Mouse (Mus musculus) neural tube, embryonic 14.5 days (tissue): ENCODE results near the gene Scai. TPM values are rescaled to one million over a fixed set of nuclear protein-coding genes. Genes with fewer than 3 reads are reported as not detected.
A peak's percentile ranks its signal among the peaks of the same experiment; 100 is the strongest.

ENCODE experiments used
- ATAC-seq: fragments of 200-750 bp; cut with Nextera tagmentation; 2 replicates; pipeline ENCODE4 v1.8.0; 2017; ENCODE audit warnings: low read depth, mild to moderate bottlenecking, moderate TSS enrichment, moderate library complexity
- H3K27ac ChIP-seq: fragments of 300-500 bp; sonication (generic); 2 replicates; pipeline ENCODE4 v1.5.1; 2014; ENCODE audit warnings: low read depth, mild to moderate bottlenecking, control low read depth, low read length, moderate library complexity, mixed read lengths
- H3K27me3 ChIP-seq: fragments of 300-500 bp; sonication (generic); 2 replicates; pipeline ENCODE4 v1.6.1; 2014; ENCODE audit warnings: low read length; ENCODE audit not compliant: control insufficient read depth, insufficient read depth
- H3K36me3 ChIP-seq: fragments of 300-500 bp; sonication (generic); 2 replicates; pipeline ENCODE4 v1.6.1; 2014; ENCODE audit warnings: low read length, mixed read lengths; ENCODE audit not compliant: control insufficient read depth, insufficient read depth
- H3K4me1 ChIP-seq: fragments of 300-500 bp; sonication (generic); 2 replicates; pipeline ENCODE4 v1.6.1; 2014; ENCODE audit warnings: low read length; ENCODE audit not compliant: control insufficient read depth, insufficient read depth
- H3K4me2 ChIP-seq: fragments of 300-500 bp; sonication (generic); 2 replicates; pipeline ENCODE4 v1.6.1; 2014; ENCODE audit warnings: mild to moderate bottlenecking, low read depth, low read length, control low read depth
- H3K4me3 ChIP-seq: fragments of 300-500 bp; sonication (generic); 2 replicates; pipeline ENCODE4 v1.5.1; 2014; ENCODE audit warnings: low read depth, low read length, control low read depth, mixed read lengths
- H3K9ac ChIP-seq: fragments of 300-500 bp; sonication (generic); replicated peaks from 2 replicates; pipeline ENCODE4 v1.6.1; 2014; ENCODE audit warnings: low read depth, mild to moderate bottlenecking, control low read depth, low read length, mixed read lengths
- H3K9me3 ChIP-seq: fragments of 300-500 bp; sonication (generic); 2 replicates; pipeline ENCODE4 v1.6.1; 2016; ENCODE audit warnings: low read length; ENCODE audit not compliant: control insufficient read depth
- WGBS: fragments of 180-500 bp; shearing (Covaris S2); extraction: QIAGEN DNeasy Blood & Tissue Kit; methylation state at CpG from one replicate; pipeline ENCODE4 v1.1.7; 2014; 5-methylcytosine and 5-hydroxymethylcytosine counted together
- polyA plus RNA-seq: library from polyadenylated mRNA; unstranded; fragments of >200 nt; fragmentation: Nextera tagmentation; extraction: Ambion mirVana; gene quantifications from 2 replicates; pipeline ENCODE4 v1.2.1, GENCODE M21; 2014

Gene Scai
- polyA plus RNA-seq, 1 experiment from 2014 or later, result 29.2 TPM

GRCm38 (mm10) chr2:39203359-39203758 lies 12.8 kb upstream of the Scai start:
- Histone ChIP-seq H3K4me3 (no peak overlapping the region), H3K27ac (no peak overlapping the region), H3K4me2 (no peak overlapping the region), H3K4me1 (no peaks in the 10 kb centered on the region), H3K9me3 (no peaks in the 10 kb centered on the region), H3K27me3 (no peaks in the 10 kb centered on the region), H3K9ac (no peak overlapping the region), H3K36me3 (peaks cover 8% of the 10 kb centered on the region; the same call in 1 of the 2 replicates)
- 94% methylated on average over 2 of the region's 2 CpGs for WGBS
- no peak for ATAC-seq

- H3K27ac ChIP-seq, result no peak overlapping the region
- peaks cover under 1% of the 10 kb centered on the region for H3K4me1 ChIP-seq
- H3K36me3 ChIP-seq, result peaks cover under 1% of the 10 kb centered on the region; the same call in 1 of the 2 replicates
- H3K9me3 ChIP-seq, result no peaks in the 10 kb centered on the region
- ATAC-seq, result no peak
- WGBS, result 100% methylated on average over 2 of the region's 2 CpGs
- no peaks in the 10 kb centered on the region for H3K27me3 ChIP-seq
- H3K4me3 ChIP-seq, result no peak overlapping the region
- H3K4me2 ChIP-seq, result no peak overlapping the region
- H3K9ac ChIP-seq, result no peak overlapping the region
Measured at GRCm38 (mm10) chr2:39194809-39195208, 4.3 kb upstream of the Scai start.

GRCm38 (mm10) chr2:39189961-39190560 lies 473 bp downstream of the Scai start:
- no peaks in the 10 kb centered on the region for H3K27me3 ChIP-seq
- H3K27ac ChIP-seq, result peak overlapping the region; percentile 98
- peak overlapping the region; percentile 75 for H3K4me2 ChIP-seq
- no peaks in the 10 kb centered on the region for H3K36me3 ChIP-seq
- peaks cover 14% of the 10 kb centered on the region for H3K4me1 ChIP-seq
- WGBS, result under 1% methylated on average over 38 of the region's 39 CpGs
- ATAC-seq, result peak; percentile 89
- H3K9ac ChIP-seq, result peak overlapping the region; percentile 95
- H3K4me3 ChIP-seq, result peak overlapping the region; percentile 98
- H3K9me3 ChIP-seq, result no peaks in the 10 kb centered on the region

- Histone ChIP-seq H3K27me3 (no peaks in the 10 kb centered on the region), H3K4me3 (no peak overlapping the region), H3K4me1 (peaks cover 14% of the 10 kb centered on the region), H3K4me2 (no peak overlapping the region), H3K27ac (no peak overlapping the region), H3K9ac (no peak overlapping the region), H3K36me3 (no peaks in the 10 kb centered on the region), H3K9me3 (no peaks in the 10 kb centered on the region)
- ATAC-seq, result no peak
- WGBS, result 74% methylated on average over 3 of the region's 3 CpGs
Measured at GRCm38 (mm10) chr2:39185942-39186341, 4.6 kb downstream of the Scai start.

GRCm38 (mm10) chr2:39183587-39183986 lies 6.9 kb downstream of the Scai start:
- no peaks in the 10 kb centered on the region for H3K9me3 ChIP-seq
- no peak for ATAC-seq
- no peaks in the 10 kb centered on the region for H3K27me3 ChIP-seq
- H3K36me3 ChIP-seq, result peaks cover 9% of the 10 kb centered on the region; the same call in 1 of the 2 replicates
- peaks cover 1% of the 10 kb centered on the region for H3K4me1 ChIP-seq
- no peak overlapping the region for H3K9ac ChIP-seq
- 92% methylated on average over 2 of the region's 2 CpGs for WGBS
- H3K4me3 ChIP-seq, result no peak overlapping the region
- H3K4me2 ChIP-seq, result no peak overlapping the region
- H3K27ac ChIP-seq, result no peak overlapping the region

GRCm38 (mm10) chr2:39160996-39161395 lies 29.5 kb downstream of the Scai start:
- ATAC-seq, result no peak
- H3K9ac ChIP-seq, result no peak overlapping the region
- no peak overlapping the region for H3K27ac ChIP-seq
- 94% methylated on average over 1 of the region's 1 CpGs for WGBS
- no peaks in the 10 kb centered on the region for H3K27me3 ChIP-seq
- no peak overlapping the region for H3K4me2 ChIP-seq
- H3K9me3 ChIP-seq, result no peaks in the 10 kb centered on the region
- H3K36me3 ChIP-seq, result no peaks in the 10 kb centered on the region
- H3K4me3 ChIP-seq, result no peak overlapping the region
- H3K4me1 ChIP-seq, result no peaks in the 10 kb centered on the region

GRCm38 (mm10) chr2:39157916-39158315 lies 32.6 kb downstream of the Scai start:
- WGBS, result 76% methylated on average over 1 of the region's 1 CpGs
- H3K27ac ChIP-seq, result no peak overlapping the region
- no peaks in the 10 kb centered on the region for H3K36me3 ChIP-seq
- no peak overlapping the region for H3K9ac ChIP-seq
- H3K27me3 ChIP-seq, result no peaks in the 10 kb centered on the region
- H3K9me3 ChIP-seq, result no peaks in the 10 kb centered on the region
- no peak for ATAC-seq
- no peak overlapping the region for H3K4me2 ChIP-seq
- no peaks in the 10 kb centered on the region for H3K4me1 ChIP-seq
- H3K4me3 ChIP-seq, result no peak overlapping the region

GRCm38 (mm10) chr2:39156821-39157220 lies 33.7 kb downstream of the Scai start:
- H3K9ac ChIP-seq, result no peak overlapping the region
- H3K4me3 ChIP-seq, result no peak overlapping the region
- H3K36me3 ChIP-seq, result no peaks in the 10 kb centered on the region
- H3K4me1 ChIP-seq, result no peaks in the 10 kb centered on the region
- WGBS, result 58% methylated on average over 1 of the region's 1 CpGs
- no peak overlapping the region for H3K27ac ChIP-seq
- H3K9me3 ChIP-seq, result no peaks in the 10 kb centered on the region
- no peaks in the 10 kb centered on the region for H3K27me3 ChIP-seq
- H3K4me2 ChIP-seq, result no peak overlapping the region
- ATAC-seq, result no peak

GRCm38 (mm10) chr2:39150943-39151342 lies 39.6 kb downstream of the Scai start:
- no peaks in the 10 kb centered on the region for H3K4me1 ChIP-seq
- H3K9ac ChIP-seq, result no peak overlapping the region
- no peaks in the 10 kb centered on the region for H3K9me3 ChIP-seq
- no peaks in the 10 kb centered on the region for H3K36me3 ChIP-seq
- H3K27ac ChIP-seq, result no peak overlapping the region
- H3K27me3 ChIP-seq, result no peaks in the 10 kb centered on the region
- no peak overlapping the region for H3K4me2 ChIP-seq
- 82% methylated on average over 2 of the region's 2 CpGs for WGBS
- no peak overlapping the region for H3K4me3 ChIP-seq
- ATAC-seq, result no peak
